Mouse (Mus musculus) kidney, embryonic 14.5 days (tissue): ENCODE results near the gene Supv3l1. TPM values are rescaled to one million over a fixed set of nuclear protein-coding genes. Genes with fewer than 3 reads are reported as not detected.
"Not testable (repeated sequence)": the region's sequence is repeated elsewhere in the genome, so short reads cannot be mapped to it uniquely, and the experiment has no call there.

Experiments used
- ATAC-seq: fragments of 200-750 bp; cut with Nextera tagmentation; 2 replicates; pipeline ENCODE4 v1.8.0; 2017; ENCODE audit warnings: moderate number of reproducible peaks, mild to moderate bottlenecking, moderate TSS enrichment, moderate library complexity; ENCODE audit not compliant: low FRiP score, low TSS enrichment
- H3K27ac ChIP-seq: fragments of 300-500 bp; sonication (generic); 2 replicates; pipeline ENCODE4 v1.5.1; 2014; ENCODE audit warnings: low read depth, mild to moderate bottlenecking, low read length, moderate library complexity, mixed read lengths
- H3K27me3 ChIP-seq: fragments of 300-500 bp; sonication (generic); 2 replicates; pipeline ENCODE4 v1.6.1; 2014; ENCODE audit warnings: mild to moderate bottlenecking, low read length; ENCODE audit not compliant: control insufficient read depth, insufficient read depth
- H3K36me3 ChIP-seq: fragments of 300-500 bp; sonication (generic); 2 replicates; pipeline ENCODE4 v1.6.1; 2014; ENCODE audit warnings: low read length, mixed read lengths; ENCODE audit not compliant: control insufficient read depth, insufficient read depth
- H3K4me1 ChIP-seq: fragments of 300-500 bp; sonication (generic); 2 replicates; pipeline ENCODE4 v1.6.1; 2014; ENCODE audit warnings: low read length, mixed read lengths; ENCODE audit not compliant: control insufficient read depth, insufficient read depth
- H3K4me2 ChIP-seq: fragments of 300-500 bp; sonication (generic); replicated peaks from 2 replicates; pipeline ENCODE4 v1.6.1; 2014; ENCODE audit warnings: low read depth, mild to moderate bottlenecking, low read length
- H3K4me3 ChIP-seq: fragments of 300-500 bp; sonication (generic); 2 replicates; pipeline ENCODE4 v1.5.1; 2014; ENCODE audit warnings: mild to moderate bottlenecking, low read length
- H3K9ac ChIP-seq: fragments of 300-500 bp; sonication (generic); 2 replicates; pipeline ENCODE4 v1.6.1; 2014; ENCODE audit warnings: low read depth, mild to moderate bottlenecking, low read length, moderate library complexity
- H3K9me3 ChIP-seq: fragments of 300-500 bp; sonication (generic); 2 replicates; pipeline ENCODE4 v1.6.1; 2016; ENCODE audit warnings: low read length; ENCODE audit not compliant: control insufficient read depth
- WGBS: fragments of 180-500 bp; shearing (Covaris S2); extraction: QIAGEN DNeasy Blood & Tissue Kit; methylation state at CpG from one replicate; pipeline ENCODE4 v1.1.7; 2014; 5-methylcytosine and 5-hydroxymethylcytosine counted together
- polyA plus RNA-seq: library from polyadenylated mRNA; unstranded; fragments of >200 nt; fragmentation: Nextera tagmentation; extraction: Ambion mirVana; gene quantifications from 2 replicates; pipeline ENCODE4 v1.2.1, GENCODE M21; 2014

Supv3l1 gene
- polyA plus RNA-seq = 23.3 and 32.6 TPM in 2 replicates

DNA sequence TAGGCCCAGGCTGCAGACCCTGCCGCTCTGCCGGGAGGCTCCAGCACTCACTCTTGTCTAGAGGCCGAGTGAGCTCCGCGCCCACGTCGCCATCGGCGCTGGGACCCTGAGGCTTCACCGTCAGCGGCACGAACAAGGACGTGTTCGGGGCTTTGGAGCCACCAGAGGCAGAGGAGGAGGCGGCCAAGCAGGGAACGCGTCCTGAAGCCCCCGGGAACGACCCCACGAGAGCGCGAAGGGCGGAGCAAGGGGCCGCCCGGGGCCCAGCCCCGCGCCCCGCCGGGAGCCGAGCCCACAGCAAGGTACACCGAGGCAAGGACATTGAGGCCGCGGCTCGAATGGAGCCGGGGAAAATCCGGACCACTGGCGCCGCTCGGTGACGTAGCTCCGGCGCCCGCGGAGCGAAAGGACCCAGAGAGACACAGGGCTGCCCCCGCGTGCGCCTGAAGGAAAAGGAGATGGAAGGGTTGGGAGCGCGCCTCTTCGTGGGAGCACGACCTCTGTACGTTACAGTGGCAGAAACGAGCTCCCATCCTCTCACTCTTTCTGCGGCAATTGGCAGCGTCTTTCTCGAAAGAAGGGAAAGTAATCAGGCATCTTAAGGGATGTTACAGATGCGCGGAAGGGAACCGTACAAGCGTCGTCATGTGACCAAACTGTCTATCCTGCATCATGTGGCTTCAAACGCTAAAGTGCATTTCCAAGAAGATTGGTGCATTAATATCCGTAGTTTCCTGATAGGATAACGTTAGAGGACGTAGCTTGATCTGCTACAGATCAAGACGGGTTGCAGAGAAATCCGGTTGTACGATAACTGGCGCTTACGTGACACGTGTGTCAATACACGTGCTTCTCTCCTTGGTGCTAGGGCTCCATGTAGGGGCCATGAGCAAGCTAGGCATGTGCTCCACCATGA, at the start of gene Supv3l1, which contains the start of gene 4930507D05Rik:
TSS of gene Supv3l1 (minus strand) at position 375 of the 916 bp plus-strand sequence.
TSS of gene 4930507D05Rik (plus strand) at position 126 of the 916 bp plus-strand sequence.
- H3K27ac ChIP-seq = peak within 1 kb of the TSS; percentile 79
- peaks cover 27% of the 10 kb centered on the region for H3K36me3 ChIP-seq
- no peaks in the 10 kb centered on the region for H3K27me3 ChIP-seq
- H3K4me1 ChIP-seq = peaks cover 9% of the 10 kb centered on the region
- H3K4me3 ChIP-seq = peak within 1 kb of the TSS; percentile 99
- under 1% methylated on average over 71 of the region's 73 CpGs for WGBS
- peak within 1 kb of the TSS; percentile 77 for H3K4me2 ChIP-seq
- H3K9me3 ChIP-seq = no peaks in the 10 kb centered on the region
- peak; percentile 86 for ATAC-seq
- peak within 1 kb of the TSS; percentile 96 for H3K9ac ChIP-seq

DNA sequence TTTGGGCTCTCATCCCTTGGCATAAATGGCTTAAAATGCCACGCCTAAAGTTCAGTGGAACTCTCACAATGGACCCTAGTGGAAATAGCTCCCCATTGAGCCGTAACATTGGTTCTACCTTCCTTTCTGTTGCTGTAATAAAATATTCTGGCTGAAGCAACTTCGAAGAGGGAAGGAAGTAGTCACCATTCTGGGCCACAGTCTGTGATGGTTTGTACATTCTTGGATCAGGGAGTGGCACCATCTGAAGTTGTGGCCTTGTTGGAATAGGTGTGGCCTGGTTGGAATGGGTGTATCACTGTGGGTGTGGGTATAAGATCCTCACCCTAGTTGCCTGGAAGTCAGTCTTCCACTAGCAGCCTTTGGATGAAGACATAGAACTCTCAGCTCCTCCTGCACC, 42.1 kb upstream of the Supv3l1 start:
- not testable (repeated sequence) for H3K4me3 ChIP-seq, H3K9me3 ChIP-seq, H3K4me1 ChIP-seq, H3K27me3 ChIP-seq, H3K9ac ChIP-seq, H3K4me2 ChIP-seq, H3K36me3 ChIP-seq, H3K27ac ChIP-seq, ATAC-seq
- WGBS = 86% methylated on average over 3 of the region's 3 CpGs

- Histone ChIP-seq H3K27me3 (no peaks in the 10 kb centered on the region), H3K4me2 (no peak overlapping the region)
- WGBS = 6% methylated on average over 1 of the region's 1 CpGs
Observed at GRCm38 (mm10) chr10:62488266-62488665, 38.7 kb upstream of the Supv3l1 start.

GRCm38 (mm10) chr10:62486618-62487415, 37.3 kb upstream of the Supv3l1 start, which contains the start of gene Vps26a:
Gene Vps26a, minus strand, starts transcription at chr10:62486805.
- H3K36me3 ChIP-seq = no peaks in the 10 kb centered on the region
- H3K27ac ChIP-seq = peak within 1 kb of the TSS; percentile 68; the same call in 1 of the 2 replicates
- under 1% methylated on average over 47 of the region's 59 CpGs for WGBS
- peak within 1 kb of the TSS; percentile 74 for H3K4me2 ChIP-seq
- peak within 1 kb of the TSS; percentile 80 for H3K9ac ChIP-seq
- H3K9me3 ChIP-seq = no peaks in the 10 kb centered on the region
- H3K27me3 ChIP-seq = no peaks in the 10 kb centered on the region
- peaks cover 3% of the 10 kb centered on the region; the same call in 1 of the 2 replicates for H3K4me1 ChIP-seq
- peak within 1 kb of the TSS; percentile 69 for H3K4me3 ChIP-seq
- peak; percentile 91 for ATAC-seq

More at GRCm38 (mm10) chr10:62488266-62488665, 38.7 kb upstream of the Supv3l1 start:
- Histone ChIP-seq H3K27ac (no peak overlapping the region), H3K4me3 (no peak overlapping the region), H3K4me1 (peaks cover 3% of the 10 kb centered on the region; the same call in 1 of the 2 replicates), H3K36me3 (no peaks in the 10 kb centered on the region), H3K9me3 (no peaks in the 10 kb centered on the region), H3K9ac (no peak overlapping the region)
- no peak for ATAC-seq

GRCm38 (mm10) chr10:62485878-62486582, 36.5 kb upstream of the Supv3l1 start:
- H3K9me3 ChIP-seq = no peaks in the 10 kb centered on the region
- peak overlapping the region; percentile 69 for H3K4me3 ChIP-seq
- H3K36me3 ChIP-seq = no peaks in the 10 kb centered on the region
- H3K9ac ChIP-seq = peak overlapping the region; percentile 80
- H3K27ac ChIP-seq = peak overlapping the region; percentile 68; the same call in 1 of the 2 replicates
- under 1% methylated on average over 42 of the region's 48 CpGs for WGBS
- H3K4me2 ChIP-seq = peak overlapping the region; percentile 51
- H3K27me3 ChIP-seq = no peaks in the 10 kb centered on the region
- peaks cover 3% of the 10 kb centered on the region; the same call in 1 of the 2 replicates for H3K4me1 ChIP-seq
- ATAC-seq = peak; percentile 85

DNA sequence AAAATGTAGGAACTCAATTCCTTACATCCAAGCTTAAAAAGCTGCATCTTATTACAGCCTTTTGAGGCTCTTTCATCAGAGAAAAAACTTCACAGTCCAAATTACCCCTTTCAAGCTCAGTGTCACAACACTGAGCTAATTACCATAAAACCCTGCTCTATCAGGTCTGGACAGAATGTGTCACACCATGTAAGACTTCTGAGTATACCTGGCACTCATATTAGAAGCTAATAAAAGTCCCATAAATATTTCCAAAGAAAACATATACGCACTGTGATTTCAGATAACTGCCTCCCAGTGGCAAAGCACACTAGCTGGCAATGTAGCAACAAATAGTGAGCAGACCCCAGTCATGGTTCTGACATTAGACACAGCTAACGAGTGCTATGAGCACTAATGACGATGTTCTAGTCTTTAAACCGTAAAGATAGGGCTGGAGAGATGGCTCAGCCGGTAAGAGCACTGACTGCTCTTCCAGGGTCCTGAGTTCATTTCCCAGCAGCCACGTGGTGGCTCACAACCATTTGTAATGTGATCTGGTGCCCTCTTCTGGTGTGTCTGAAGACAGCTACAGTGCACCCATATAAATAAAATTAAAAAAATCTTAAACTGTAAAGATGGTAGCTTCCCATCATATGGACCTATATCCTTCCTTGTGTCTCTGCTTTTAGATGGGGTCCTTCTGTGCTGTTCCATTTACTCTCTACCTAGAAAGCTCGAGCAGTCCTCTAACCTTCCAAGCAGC, 31.7 kb upstream of the Supv3l1 start:
- no peak overlapping the region for H3K9ac ChIP-seq
- H3K27me3 ChIP-seq = no peaks in the 10 kb centered on the region
- no peak overlapping the region for H3K4me2 ChIP-seq
- WGBS = 61% methylated on average over 7 of the region's 7 CpGs
- no peaks in the 10 kb centered on the region; the same call in 1 of the 2 replicates for H3K36me3 ChIP-seq
- ATAC-seq = no peak
- H3K4me3 ChIP-seq = no peak overlapping the region
- no peaks in the 10 kb centered on the region for H3K9me3 ChIP-seq
- no peak overlapping the region for H3K27ac ChIP-seq
- no peaks in the 10 kb centered on the region for H3K4me1 ChIP-seq

DNA sequence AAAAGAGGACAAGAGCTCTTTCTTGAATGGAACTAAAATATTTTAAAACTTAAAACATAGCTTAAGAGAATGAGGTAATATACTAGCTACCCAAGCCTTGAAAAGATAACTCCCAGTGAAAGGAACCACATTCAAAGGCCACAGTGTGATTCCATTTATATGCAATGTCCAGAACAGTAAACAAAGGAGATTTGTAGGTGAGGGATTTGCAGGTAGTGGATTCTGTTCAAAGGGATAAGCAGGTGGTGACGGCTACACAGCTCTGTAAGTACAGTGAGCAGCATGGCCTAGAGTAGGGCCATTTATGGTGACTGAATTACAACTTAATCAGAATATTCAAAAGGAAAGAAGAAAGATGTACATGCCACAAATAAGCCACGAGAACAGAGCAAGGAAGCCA, 27.4 kb upstream of the Supv3l1 start:
- Histone ChIP-seq H3K4me3 (no peak overlapping the region), H3K36me3 (no peaks in the 10 kb centered on the region; the same call in none of the 2 replicates), H3K9me3 (no peaks in the 10 kb centered on the region), H3K4me2 (no peak overlapping the region), H3K4me1 (no peaks in the 10 kb centered on the region), H3K27me3 (no peaks in the 10 kb centered on the region), H3K9ac (no peak overlapping the region), H3K27ac (no peak overlapping the region)
- ATAC-seq = no peak
- WGBS = 73% methylated on average over 2 of the region's 2 CpGs

- Histone ChIP-seq H3K4me1 (no peaks in the 10 kb centered on the region), H3K9me3 (no peaks in the 10 kb centered on the region), H3K27ac (no peak overlapping the region), H3K36me3 (no peaks in the 10 kb centered on the region; the same call in none of the 2 replicates), H3K4me3 (no peak overlapping the region), H3K4me2 (no peak overlapping the region), H3K9ac (no peak overlapping the region), H3K27me3 (no peaks in the 10 kb centered on the region)
- ATAC-seq = no peak
- 89% methylated on average over 10 of the region's 10 CpGs for WGBS
Observed at GRCm38 (mm10) chr10:62474944-62475343, 25.4 kb upstream of the Supv3l1 start.
